Mouse (Mus musculus): ENCODE data around the gene 1110012L19Rik. TPM values are rescaled to one million over a fixed set of nuclear protein-coding genes. Genes with fewer than 3 reads are reported as not detected.
"Not testable (repeated sequence)": the region's sequence is repeated elsewhere in the genome, so short reads cannot be mapped to it uniquely, and the experiment has no call there.

The 1110012L19Rik gene
- 10 to 100 TPM; 14.9 to 16.1 TPM for total RNA-seq (2021)

GRCm38 (mm10) chrX:70385276-70385961, at the start of gene 1110012L19Rik:
TSS of gene 1110012L19Rik (plus strand) at chrX:70385877.
- DNase-seq = peak; percentile 66 to 67

GRCm38 (mm10) chrX:70362985-70363384, 22.7 kb upstream of the 1110012L19Rik start:
- peak in 1 of 2 experiments; percentile 3 for DNase-seq

DNA sequence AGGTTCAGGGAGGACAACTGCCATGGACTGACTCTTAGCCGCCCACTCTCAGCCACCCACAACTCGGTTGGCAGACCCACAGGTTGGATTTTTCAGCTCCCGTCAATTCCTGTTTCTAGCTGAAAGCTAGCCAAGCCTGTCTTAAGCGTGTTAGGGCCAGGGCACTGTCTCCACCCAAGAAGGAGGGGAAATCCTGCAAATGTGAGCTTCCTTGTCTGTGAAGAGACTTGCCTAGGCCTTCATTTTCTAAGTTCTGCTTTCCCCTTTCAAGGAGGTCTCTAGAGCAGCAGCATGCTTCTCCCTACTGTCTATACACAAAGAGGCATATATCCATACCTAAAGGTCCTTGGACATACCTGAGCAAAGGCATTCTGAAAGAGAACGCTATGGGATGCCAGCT, 22.2 kb upstream of the 1110012L19Rik start:
- DNase-seq = peak in 1 of 2 experiments; percentile 3

DNA sequence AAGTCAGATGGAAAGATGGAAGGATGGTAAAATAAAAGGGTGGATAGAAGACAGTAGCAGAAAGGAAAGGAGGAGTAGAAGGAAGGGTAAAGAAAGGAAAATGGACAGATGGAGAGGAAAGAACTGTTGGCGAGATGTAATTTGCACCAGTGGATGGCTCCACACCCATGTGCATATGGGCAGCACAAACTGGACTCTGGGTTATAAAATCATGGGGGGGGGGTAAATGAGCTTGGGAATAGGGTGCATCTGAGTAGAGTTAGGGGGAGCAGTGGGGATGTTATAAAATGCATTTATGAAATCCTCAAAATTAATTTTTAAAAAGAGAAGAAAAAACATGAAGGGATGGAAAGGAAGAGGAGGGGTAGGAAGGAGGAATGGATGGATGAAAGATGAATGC, 21.5 kb upstream of the 1110012L19Rik start:
- DNase-seq = no peak

DNA sequence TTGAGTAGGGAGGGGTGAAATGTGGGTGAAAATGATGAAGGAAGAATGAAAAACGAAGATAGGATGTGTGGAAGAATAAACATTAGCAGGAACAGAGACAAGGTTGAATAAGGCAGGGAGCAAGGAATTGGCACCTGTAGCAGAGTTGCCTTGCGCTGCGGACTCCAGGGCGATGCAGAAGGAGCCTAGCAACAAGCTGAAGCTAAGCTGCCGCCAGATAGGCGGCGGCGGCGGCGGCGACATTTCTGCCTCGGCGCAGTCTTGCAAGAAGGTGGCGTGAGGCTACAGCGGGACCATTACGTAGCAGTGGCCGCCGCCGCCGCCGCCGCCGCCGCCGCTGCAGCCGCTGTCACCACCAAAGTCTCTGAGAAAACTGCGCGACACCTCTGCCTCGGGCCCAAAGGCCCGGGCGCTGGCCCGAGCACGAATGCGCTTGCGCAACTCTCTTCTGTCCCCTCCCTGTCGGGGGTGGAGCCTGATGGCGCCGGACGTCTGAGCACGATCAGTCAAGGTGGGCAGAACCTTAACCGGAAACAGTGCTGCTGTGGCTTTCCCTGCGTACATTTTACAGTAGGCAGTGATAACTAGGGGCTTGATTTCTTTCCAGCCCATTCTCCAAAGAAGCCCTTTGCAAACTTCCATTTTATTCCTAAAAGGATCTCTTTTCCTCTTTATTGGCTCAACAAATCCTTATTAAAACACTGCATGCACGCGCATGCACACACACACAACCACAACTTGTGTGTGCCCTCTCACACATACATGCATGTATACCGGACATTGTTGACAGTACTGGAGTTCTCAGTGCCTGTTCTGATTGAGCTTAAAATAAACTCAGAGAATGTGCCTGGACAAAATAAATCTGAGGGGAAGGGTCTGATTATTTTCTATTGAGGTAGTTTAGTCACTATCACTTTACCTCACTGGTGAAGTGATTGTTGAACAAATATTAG, 20.7 kb upstream of the 1110012L19Rik start, which contains the start of gene Ids:
TSS of gene Ids (minus strand) at position 424 of the 953 bp plus-strand sequence.
- DNase-seq = peak; percentile 77 to 84

- not testable (repeated sequence) for DNase-seq
Observed at GRCm38 (mm10) chrX:70369758-70370157, 15.9 kb upstream of the 1110012L19Rik start.

DNA sequence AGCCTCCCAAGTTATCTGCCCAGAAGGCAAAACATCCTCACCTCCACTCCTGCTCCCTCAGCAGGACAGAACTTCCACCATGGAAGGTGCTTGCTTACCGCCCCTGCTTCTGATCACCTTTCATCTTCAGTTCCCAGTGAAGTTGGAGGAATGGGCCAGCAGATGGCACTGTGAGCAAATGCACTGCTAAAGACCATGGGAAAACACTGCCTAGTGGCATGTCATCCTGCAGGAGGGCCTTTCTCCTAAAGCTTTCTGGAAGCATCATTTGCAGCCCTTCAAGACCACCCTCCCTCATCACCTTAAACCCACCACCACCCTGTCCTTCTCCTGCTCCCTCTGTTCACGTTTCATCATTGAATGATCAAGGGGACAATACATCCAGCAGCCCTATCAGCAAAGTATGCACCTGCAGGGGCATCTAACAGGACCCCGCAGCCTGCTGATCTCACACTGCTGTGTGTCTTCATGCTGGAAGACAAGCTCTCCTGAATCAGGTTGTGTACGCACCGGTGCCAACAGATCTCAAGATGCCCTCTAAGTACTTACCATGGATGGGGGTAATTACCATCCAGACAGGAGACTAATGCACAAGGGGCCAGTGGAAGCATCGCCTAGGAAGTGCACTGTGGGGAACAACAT, 11.1 kb upstream of the 1110012L19Rik start:
- not testable (repeated sequence) for DNase-seq

DNA sequence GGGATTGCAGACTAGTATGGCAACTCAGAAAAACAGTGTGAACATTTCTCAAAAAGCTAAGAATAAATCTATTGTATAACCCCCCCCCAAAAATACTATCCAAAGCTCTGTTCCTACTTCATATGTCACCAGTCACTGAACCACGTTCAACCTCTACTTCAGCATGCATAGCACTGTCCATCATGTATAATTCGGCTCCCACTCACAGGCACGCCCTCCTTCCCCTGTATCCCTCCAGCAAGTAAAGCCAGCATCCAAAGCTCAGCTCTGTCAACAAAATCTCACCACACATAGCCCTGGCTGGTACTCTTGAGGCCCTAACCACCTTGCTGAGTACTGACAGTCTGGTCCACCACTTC, 781 bp upstream of the 1110012L19Rik start:
- DNase-seq = peak in 1 of 2 experiments; percentile 34

DNA sequence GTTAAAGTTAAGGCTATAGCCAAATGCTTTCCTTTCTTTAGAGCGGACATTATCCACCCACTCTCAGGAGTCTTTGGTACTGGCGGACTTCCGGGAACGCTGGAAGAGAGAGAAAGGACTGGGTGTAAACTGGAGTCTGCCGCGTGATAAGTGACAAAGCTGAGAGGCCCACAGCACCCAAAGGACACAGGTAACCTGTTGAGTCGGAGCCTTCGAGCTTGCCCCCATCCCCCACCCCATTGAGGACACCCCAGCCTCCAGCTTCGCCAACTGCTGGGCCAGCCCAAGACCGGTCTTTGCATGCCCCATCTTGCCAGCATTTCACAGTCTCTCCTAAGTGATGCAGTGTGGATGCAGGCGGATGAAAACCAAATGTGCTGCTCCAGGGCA, 280 bp downstream of the 1110012L19Rik start:
- DNase-seq = no peak

DNA sequence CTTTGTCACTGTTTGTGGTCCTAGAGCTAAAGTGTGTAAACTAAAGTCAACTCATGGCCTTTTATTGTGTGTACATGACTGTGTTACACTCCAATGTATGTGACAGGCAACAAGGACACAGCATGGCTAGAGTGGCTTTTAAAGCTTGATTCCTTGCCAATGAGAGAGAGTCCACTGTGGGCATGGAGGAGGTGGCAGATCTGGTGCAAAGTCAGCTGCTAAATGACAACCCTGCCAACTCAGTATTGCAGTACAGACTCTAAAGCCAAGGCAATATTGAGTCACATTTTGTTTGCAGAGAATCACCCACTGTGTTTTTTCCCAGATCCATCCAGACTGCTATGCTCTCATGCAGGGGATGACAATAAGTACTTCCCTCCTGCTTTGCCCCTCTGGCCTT, 7.0 kb downstream of the 1110012L19Rik start:
- not testable (repeated sequence) for DNase-seq

GRCm38 (mm10) chrX:70425473-70425872, 39.8 kb downstream of the 1110012L19Rik start:
- not testable (repeated sequence) for DNase-seq

Other genes starting within 250 kb of the 1110012L19Rik start
- 100 to 1,000 TPM; 294 to 309 TPM for gene Ids, start 20.8 kb upstream of the 1110012L19Rik start, total RNA-seq (2021)
- gene Tmem185a, start 91.3 kb downstream of the 1110012L19Rik start, total RNA-seq (2021) = 10 to 100 TPM; 50.9 to 54.3 TPM